Mouse (Mus musculus) myocyte (in vitro differentiated cells): ENCODE measurements at regions not wholly inside any gene's neighbourhood (a gene's known extent, or its start where the extent isn't known, plus 50 kb on each side); places are given as distances from the start of the nearest gene placed in this dataset.
"Not testable (repeated sequence)": the region's sequence is repeated elsewhere in the genome, so short reads cannot be mapped to it uniquely, and the experiment has no call there.

Source experiments
- H3K27me3 ChIP-seq: one replicate; pipeline ENCODE4 v1.6.1; 2011; ENCODE audit not compliant: control insufficient read depth, insufficient read depth, insufficient read length
- H3K36me3 ChIP-seq: one replicate; pipeline ENCODE4 v1.6.1; 2011; ENCODE audit not compliant: control insufficient read depth, insufficient read depth
- H3K4me2 ChIP-seq: one replicate; pipeline ENCODE4 v1.6.1; 2011; ENCODE audit warnings: low read depth, control low read depth
- H3K4me3 ChIP-seq: one replicate; pipeline ENCODE4 v1.5.1; 2011; ENCODE audit warnings: mild to moderate bottlenecking, control low read depth, moderate library complexity
- H3K79me2 ChIP-seq: one replicate; pipeline ENCODE4 v1.6.1; 2011; ENCODE audit not compliant: control insufficient read depth, insufficient read depth
- H3ac ChIP-seq: one replicate; pipeline ENCODE4 v1.6.1; 2011; ENCODE audit not compliant: control insufficient read depth, insufficient read length
- CEBPB ChIP-seq: IDR thresholded peaks from 2 replicates; pipeline ENCODE4 v1.6.1; 2011; ENCODE audit warnings: mild to moderate bottlenecking, moderate library complexity; ENCODE audit not compliant: poor library complexity, insufficient read depth, severe bottlenecking
- E2F4 ChIP-seq: IDR thresholded peaks from one replicate; pipeline ENCODE4 v1.6.1; 2011; ENCODE audit warnings: mild to moderate bottlenecking, control low read depth, moderate library complexity; ENCODE audit not compliant: insufficient read depth
- MAX ChIP-seq: IDR thresholded peaks from one replicate; pipeline ENCODE4 v1.6.1; 2011; ENCODE audit warnings: low read depth, mild to moderate bottlenecking, control low read depth
- MYOD1 ChIP-seq, 3 experiments: IDR thresholded peaks; one replicate each; pipeline ENCODE4 v1.6.1; 2011; ENCODE audit warnings: control low read depth in 2 of 3, low read depth in 2 of 3, mild to moderate bottlenecking in 2 of 3, moderate library complexity in 1 of 3; ENCODE audit not compliant: insufficient read length in 2 of 3, control insufficient read depth in 1 of 3
- MYOG ChIP-seq, 3 experiments: IDR thresholded peaks; one replicate each; pipeline ENCODE4 v1.6.1; 2011; ENCODE audit warnings: control low read depth in 2 of 3, low read depth in 2 of 3, mild to moderate bottlenecking in 2 of 3; ENCODE audit not compliant: insufficient read length in 2 of 3, control insufficient read depth in 1 of 3, insufficient read depth in 1 of 3
- POLR2A ChIP-seq: IDR thresholded peaks from one replicate; pipeline ENCODE4 v1.6.1; 2011; ENCODE audit warnings: low read depth, mild to moderate bottlenecking, control low read depth, moderate library complexity; ENCODE audit not compliant: insufficient read length
- POLR2AphosphoS2 ChIP-seq: IDR thresholded peaks from one replicate; pipeline ENCODE4 v1.6.1; 2011; ENCODE audit warnings: low read depth, control low read depth; ENCODE audit not compliant: insufficient read length
- REST ChIP-seq: IDR thresholded peaks from one replicate; pipeline ENCODE4 v1.6.1; 2011; ENCODE audit warnings: mild to moderate bottlenecking, control low read depth, moderate library complexity; ENCODE audit not compliant: insufficient read depth, insufficient read length
- SRF ChIP-seq: IDR thresholded peaks from one replicate; pipeline ENCODE4 v1.6.1; 2011; ENCODE audit warnings: low read depth; ENCODE audit not compliant: control insufficient read depth, insufficient read length
- TCF12 ChIP-seq: IDR thresholded peaks from one replicate; pipeline ENCODE4 v1.6.1; 2011; ENCODE audit warnings: mild to moderate bottlenecking, control low read depth; ENCODE audit not compliant: poor library complexity, insufficient read depth, severe bottlenecking
- TCF3 ChIP-seq: IDR thresholded peaks from one replicate; pipeline ENCODE4 v1.6.1; 2011; ENCODE audit warnings: low read depth, control low read depth; ENCODE audit not compliant: insufficient read length
- USF1 ChIP-seq: IDR thresholded peaks from one replicate; pipeline ENCODE4 v1.6.1; 2011; ENCODE audit warnings: low read depth, mild to moderate bottlenecking, control low read depth, moderate library complexity

DNA sequence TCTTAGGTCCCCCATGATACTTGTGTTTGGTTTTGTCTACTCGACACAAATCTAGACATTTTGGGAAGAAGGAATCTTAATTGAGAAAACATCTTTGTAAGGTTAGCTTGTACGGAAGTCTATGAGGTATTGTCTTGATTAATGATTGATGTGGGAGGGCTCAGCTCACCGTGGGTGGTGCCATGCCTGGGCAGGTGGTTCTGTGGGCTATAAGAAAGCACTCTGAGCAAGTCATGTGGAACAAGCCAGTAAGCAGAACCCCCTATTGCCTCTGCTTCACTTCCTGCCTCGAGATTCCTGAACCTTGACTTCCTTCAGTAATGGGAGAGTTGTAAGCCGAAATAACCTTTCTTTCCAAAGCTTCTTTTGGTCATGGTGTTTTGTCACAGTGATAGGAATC is 174.6 kb upstream of the Mpdz start:
- H3K27me3 ChIP-seq: no peaks in the 10 kb centered on the region
- H3K79me2 ChIP-seq: no peaks in the 10 kb centered on the region
- H3ac ChIP-seq: no peak overlapping the region
- H3K4me3 ChIP-seq: no peak overlapping the region
- no peaks in the 10 kb centered on the region for H3K36me3 ChIP-seq
- no peak overlapping the region for H3K4me2 ChIP-seq
- TF ChIP-seq MYOD1 (IDR thresholded peaks at IDR 0.05; ENCODE audit: control insufficient read depth in 1 of 3, insufficient read length in 2 of 3, low read depth in 2 of 3): no peak
- TF ChIP-seq E2F4: no peak
- no peak for TF ChIP-seq POLR2A
- TF ChIP-seq CEBPB: no peak

DNA sequence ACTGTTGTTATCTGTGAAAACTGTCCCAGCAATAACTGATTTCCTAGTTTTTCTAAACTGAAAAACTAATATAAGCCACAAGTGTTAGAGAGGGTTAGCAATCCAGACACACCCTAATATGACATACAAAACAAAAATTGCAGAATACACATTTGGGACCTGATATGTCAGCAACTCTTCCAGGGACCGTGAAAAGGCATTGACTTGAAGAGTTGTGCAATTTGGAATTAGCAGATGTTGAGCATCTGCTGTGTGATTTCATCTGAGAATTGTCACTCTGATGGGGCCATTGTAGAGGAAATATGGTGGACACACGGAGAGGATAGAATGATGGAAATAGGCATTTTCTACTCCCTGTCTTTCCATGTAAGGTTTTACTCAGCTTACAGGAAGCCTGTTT is 168.6 kb upstream of the Mpdz start:
- no peak overlapping the region for H3ac ChIP-seq
- H3K4me2 ChIP-seq: no peak overlapping the region
- no peaks in the 10 kb centered on the region for H3K36me3 ChIP-seq
- TF ChIP-seq USF1 (no peak), MAX (no peak), TCF3 (no peak), MYOG (IDR thresholded peaks at IDR 0.05; ENCODE audit: control insufficient read depth in 1 of 3, insufficient read depth in 1 of 3, insufficient read length in 2 of 3, low read depth in 2 of 3) (no peak), POLR2AphosphoS2 (no peak), E2F4 (no peak), POLR2A (no peak), TCF12 (no peak)
- H3K27me3 ChIP-seq: no peaks in the 10 kb centered on the region
- H3K4me3 ChIP-seq: no peak overlapping the region
- H3K79me2 ChIP-seq: no peaks in the 10 kb centered on the region

DNA sequence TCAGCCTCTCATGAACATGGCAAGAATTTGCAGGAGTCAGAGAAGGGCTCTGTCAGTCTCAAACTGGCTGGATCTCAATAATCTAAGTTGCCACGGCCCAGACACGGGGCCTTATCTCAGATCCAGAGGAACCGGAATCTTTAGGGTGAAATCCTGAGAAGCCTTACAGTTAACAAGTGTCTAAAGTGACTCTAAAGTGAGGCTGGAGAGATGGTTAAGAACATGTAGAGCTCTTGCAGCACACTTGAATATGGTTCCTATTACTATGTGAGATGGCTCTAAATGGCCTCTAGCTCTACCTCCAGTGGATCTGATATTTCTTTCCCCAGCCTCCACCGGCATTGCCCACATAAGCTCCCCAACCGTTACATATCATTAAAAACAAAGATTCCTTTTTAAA is 157.8 kb upstream of the Mpdz start:
- H3K4me3 ChIP-seq: no peak overlapping the region
- H3K79me2 ChIP-seq: no peaks in the 10 kb centered on the region
- no peak for TF ChIP-seq E2F4
- no peak for TF ChIP-seq MYOD1 (IDR thresholded peaks at IDR 0.05; ENCODE audit: control insufficient read depth in 1 of 3, insufficient read length in 2 of 3, low read depth in 2 of 3)
- no peak for TF ChIP-seq SRF
- no peak for TF ChIP-seq TCF3
- no peaks in the 10 kb centered on the region for H3K27me3 ChIP-seq
- H3K36me3 ChIP-seq: no peaks in the 10 kb centered on the region
- no peak overlapping the region for H3K4me2 ChIP-seq
- no peak overlapping the region for H3ac ChIP-seq

DNA sequence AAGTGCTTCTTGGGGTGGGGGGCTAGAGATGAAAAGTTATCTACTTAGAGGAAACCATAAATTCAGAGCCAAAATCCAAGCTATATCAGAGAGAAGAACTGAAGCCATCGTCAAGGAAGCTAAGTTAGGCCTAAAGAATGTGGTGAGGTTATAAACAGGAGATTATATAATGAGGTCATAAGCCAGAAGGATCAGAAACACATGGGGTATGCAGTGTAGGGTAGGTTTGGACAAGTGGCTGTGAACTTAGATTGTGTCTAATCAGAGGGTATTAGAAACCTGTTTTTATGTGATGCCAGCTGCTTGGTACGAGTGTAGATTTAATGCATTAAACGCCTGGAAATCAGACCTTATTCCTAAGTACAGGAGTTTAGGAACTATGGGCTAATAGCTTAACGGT is 154.8 kb upstream of the Mpdz start:
- H3K4me2 ChIP-seq: no peak overlapping the region
- TF ChIP-seq MYOG (IDR thresholded peaks at IDR 0.05; ENCODE audit: control insufficient read depth in 1 of 3, insufficient read depth in 1 of 3, insufficient read length in 2 of 3, low read depth in 2 of 3) (no peak), MYOD1 (IDR thresholded peaks at IDR 0.05; ENCODE audit: control insufficient read depth in 1 of 3, insufficient read length in 2 of 3, low read depth in 2 of 3) (no peak), MAX (no peak), TCF12 (no peak), E2F4 (no peak), SRF (no peak)
- no peaks in the 10 kb centered on the region for H3K27me3 ChIP-seq
- no peak overlapping the region for H3ac ChIP-seq
- H3K36me3 ChIP-seq: no peaks in the 10 kb centered on the region
- H3K4me3 ChIP-seq: no peak overlapping the region
- no peaks in the 10 kb centered on the region for H3K79me2 ChIP-seq

DNA sequence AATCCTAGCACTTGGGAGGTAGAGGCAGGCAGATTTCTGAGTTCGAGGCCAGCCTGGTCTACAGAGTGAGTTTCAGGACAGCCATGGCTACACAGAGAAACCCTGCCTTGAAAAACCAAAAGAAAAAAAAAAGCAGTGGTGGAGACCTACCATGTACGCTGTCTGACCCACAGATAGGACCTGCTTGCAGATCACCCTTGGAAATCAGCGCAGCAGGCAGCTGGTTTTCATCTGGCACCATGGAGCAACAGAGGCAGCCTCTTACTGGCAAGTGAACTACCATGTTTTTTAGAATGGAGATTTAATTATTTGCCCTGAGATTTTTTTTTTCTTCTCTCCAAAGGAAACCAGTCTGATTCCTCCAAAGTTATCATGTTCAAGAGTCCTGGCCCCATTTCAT is 150.8 kb upstream of the Mpdz start:
- H3K79me2 ChIP-seq, H3K4me2 ChIP-seq, H3K4me3 ChIP-seq, H3ac ChIP-seq, H3K36me3 ChIP-seq, H3K27me3 ChIP-seq: not testable (repeated sequence)

DNA sequence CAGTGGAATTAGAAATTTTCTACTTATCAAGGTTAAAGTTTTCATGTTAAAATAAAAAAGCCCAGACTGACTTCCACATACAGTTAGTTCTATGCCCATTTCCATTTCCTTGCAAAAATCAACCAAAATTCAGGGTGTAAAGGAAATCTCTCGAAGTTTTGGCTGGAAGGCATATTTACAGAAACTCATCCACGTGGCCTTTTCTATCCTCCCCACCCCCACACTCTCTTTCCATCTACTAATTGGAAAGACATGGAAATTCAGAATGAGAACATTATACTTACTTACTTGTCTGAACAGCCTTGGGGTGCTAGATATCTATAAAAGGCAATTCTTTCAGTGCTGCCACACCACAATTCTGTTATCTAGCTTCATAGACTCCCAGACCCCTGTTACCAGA is 139.9 kb upstream of the Mpdz start:
- peaks cover 7% of the 10 kb centered on the region for H3K27me3 ChIP-seq
- no peaks in the 10 kb centered on the region for H3K79me2 ChIP-seq
- no peaks in the 10 kb centered on the region for H3K36me3 ChIP-seq
- TF ChIP-seq MYOG (IDR thresholded peaks at IDR 0.05; ENCODE audit: control insufficient read depth in 1 of 3, insufficient read depth in 1 of 3, insufficient read length in 2 of 3, low read depth in 2 of 3): no peak
- no peak for TF ChIP-seq POLR2AphosphoS2
- no peak for TF ChIP-seq USF1
- TF ChIP-seq SRF: no peak
- TF ChIP-seq MAX: no peak
- no peak for TF ChIP-seq REST
- TF ChIP-seq TCF3: no peak
- no peak for TF ChIP-seq E2F4
- no peak for TF ChIP-seq MYOD1 (IDR thresholded peaks at IDR 0.05; ENCODE audit: control insufficient read depth in 1 of 3, insufficient read length in 2 of 3, low read depth in 2 of 3)
- TF ChIP-seq POLR2A: no peak
- no peak overlapping the region for H3K4me2 ChIP-seq
- no peak overlapping the region for H3K4me3 ChIP-seq
- no peak overlapping the region for H3ac ChIP-seq
